Mouse (Mus musculus) embryonic facial prominence, embryonic 10.5 days (tissue): Measurements from ENCODE around the gene Gm136. TPM values are rescaled to one million over a fixed set of nuclear protein-coding genes. Genes with fewer than 3 reads are reported as not detected.
"Not testable (repeated sequence)": the region's sequence is repeated elsewhere in the genome, so short reads cannot be mapped to it uniquely, and the experiment has no call there.

Experiments
- DNase-seq: peaks from one replicate; pipeline ENCODE4 v3.0.0-alpha.2; 2017; ENCODE audit warnings: low spot score
- H3K27ac ChIP-seq: fragments of 300-500 bp; sonication (generic); replicated peaks from 2 replicates; pipeline ENCODE4 v1.5.1; 2016; ENCODE audit warnings: mild to moderate bottlenecking
- H3K27me3 ChIP-seq: fragments of 300-500 bp; sonication (generic); replicated peaks from 2 replicates; pipeline ENCODE4 v1.6.1; 2016; ENCODE audit warnings: low read depth, mild to moderate bottlenecking; ENCODE audit not compliant: poor library complexity, severe bottlenecking
- H3K36me3 ChIP-seq: fragments of 300-500 bp; sonication (generic); replicated peaks from 2 replicates; pipeline ENCODE4 v1.6.1; 2016; ENCODE audit warnings: mild to moderate bottlenecking, moderate library complexity
- H3K4me1 ChIP-seq: fragments of 300-500 bp; sonication (generic); 2 replicates; pipeline ENCODE4 v1.6.1; 2016
- H3K4me3 ChIP-seq: fragments of 300-500 bp; sonication (generic); 2 replicates; pipeline ENCODE4 v1.5.1; 2016; ENCODE audit warnings: mild to moderate bottlenecking, moderate library complexity
- H3K9me3 ChIP-seq: fragments of 300-500 bp; sonication (generic); 2 replicates; pipeline ENCODE4 v1.6.1; 2016; ENCODE audit warnings: mild to moderate bottlenecking
- WGBS: fragments of 180-500 bp; shearing (Covaris S2); methylation state at CpG from one replicate; pipeline ENCODE4 v1.1.7; 2016; 5-methylcytosine and 5-hydroxymethylcytosine counted together
- polyA plus RNA-seq: library from polyadenylated mRNA; unstranded; fragments of >200 nt; fragmentation: Nextera tagmentation; extraction: Ambion mirVana; gene quantifications from 2 replicates; pipeline ENCODE4 v1.2.1, GENCODE M21; 2016

Gm136 gene
- polyA plus RNA-seq, 1 experiment from 2014 or later: not detected

- H3K4me3 ChIP-seq: no peak overlapping the region
- no peak for DNase-seq
- H3K27me3 ChIP-seq: no peaks in the 10 kb centered on the region
- H3K27ac ChIP-seq: no peak overlapping the region
- H3K9me3 ChIP-seq: no peaks in the 10 kb centered on the region
- H3K4me1 ChIP-seq: no peaks in the 10 kb centered on the region
- no peaks in the 10 kb centered on the region for H3K36me3 ChIP-seq
- 60% methylated on average over 6 of the region's 6 CpGs for WGBS
Observed at GRCm38 (mm10) chr4:34749236-34749635, 6.8 kb downstream of the Gm136 start.

- Histone ChIP-seq H3K27ac (no peak overlapping the region), H3K9me3 (no peaks in the 10 kb centered on the region), H3K4me1 (peaks cover 7% of the 10 kb centered on the region), H3K36me3 (no peaks in the 10 kb centered on the region), H3K4me3 (no peak overlapping the region), H3K27me3 (peaks cover 5% of the 10 kb centered on the region)
- WGBS: 85% methylated on average over 3 of the region's 3 CpGs
- no peak for DNase-seq
Observed at GRCm38 (mm10) chr4:34734461-34734860, 21.6 kb downstream of the Gm136 start.

DNA sequence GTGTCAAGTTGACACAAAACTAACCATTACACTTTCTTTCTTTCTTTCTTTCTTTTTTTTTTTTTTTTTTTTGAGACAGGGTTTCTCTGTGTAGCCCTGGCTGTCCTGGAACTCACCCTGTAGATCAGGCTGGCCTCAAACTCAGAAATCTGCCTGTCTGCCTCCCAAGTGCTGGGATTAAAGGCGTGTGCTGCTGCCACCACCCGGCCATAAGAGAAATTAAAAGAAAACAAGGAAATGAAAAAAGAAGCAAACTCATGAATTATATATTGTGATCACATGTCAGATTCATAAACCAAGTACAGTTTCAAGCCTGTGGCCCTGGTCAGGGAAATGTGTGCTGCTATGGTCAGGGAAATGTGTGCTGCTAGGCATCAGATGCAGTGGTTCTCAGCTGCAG lies 22.6 kb downstream of the Gm136 start:
- H3K4me3 ChIP-seq, H3K36me3 ChIP-seq, DNase-seq, H3K4me1 ChIP-seq, H3K9me3 ChIP-seq, H3K27ac ChIP-seq, H3K27me3 ChIP-seq: not testable (repeated sequence)
- WGBS: 25% methylated on average over 2 of the region's 2 CpGs

GRCm38 (mm10) chr4:34729851-34730341 lies 26.2 kb downstream of the Gm136 start, which contains the start of gene Cfap206:
Cfap206 (minus strand) TSS chr4:34730206.
- no peak within 1 kb of the TSS for H3K27ac ChIP-seq
- under 1% methylated on average over 38 of the region's 38 CpGs for WGBS

GRCm38 (mm10) chr4:34725710-34726109 lies 30.4 kb downstream of the Gm136 start:
- 88% methylated on average over 3 of the region's 3 CpGs for WGBS
- H3K27ac ChIP-seq, H3K4me1 ChIP-seq, H3K27me3 ChIP-seq, H3K4me3 ChIP-seq, DNase-seq, H3K9me3 ChIP-seq, H3K36me3 ChIP-seq: not testable (repeated sequence)

More at GRCm38 (mm10) chr4:34729851-34730341, 26.2 kb downstream of the Gm136 start, which contains the start of gene Cfap206:
- Histone ChIP-seq H3K4me1 (peaks cover 7% of the 10 kb centered on the region), H3K4me3 (peak within 1 kb of the TSS; percentile 65), H3K9me3 (no peaks in the 10 kb centered on the region), H3K36me3 (no peaks in the 10 kb centered on the region), H3K27me3 (peaks cover 10% of the 10 kb centered on the region)
- DNase-seq: peak; percentile 89

DNA sequence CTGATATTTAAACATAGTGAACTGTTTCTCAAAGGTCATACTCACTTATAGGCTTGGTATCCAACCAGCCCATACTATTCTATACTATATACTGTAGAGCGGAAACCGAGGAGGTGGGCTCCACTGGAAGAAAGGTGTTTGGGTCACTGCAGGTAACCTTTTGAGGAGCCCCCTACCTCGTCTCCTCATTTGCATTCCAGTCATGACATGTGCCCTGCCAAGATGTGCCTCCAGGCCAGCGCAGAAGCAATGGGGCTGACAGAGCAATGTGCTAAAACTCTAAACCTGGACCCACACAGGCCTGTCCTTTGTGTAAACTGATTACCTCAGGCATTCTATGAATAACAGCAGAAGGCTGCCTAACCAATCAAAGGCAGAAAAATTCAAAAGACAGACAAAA lies 31.8 kb downstream of the Gm136 start:
- Histone ChIP-seq H3K27me3 (0 out of 2 replicates have a peak, but pooled peaks cover 4% of the 10 kb centered on the region), H3K4me1 (no peaks in the 10 kb centered on the region), H3K36me3 (no peaks in the 10 kb centered on the region), H3K9me3 (peaks cover 9% of the 10 kb centered on the region), H3K4me3 (no peak overlapping the region), H3K27ac (no peak overlapping the region)
- DNase-seq: no peak
- WGBS: 58% methylated on average over 4 of the region's 4 CpGs

GRCm38 (mm10) chr4:34723186-34723585 lies 32.9 kb downstream of the Gm136 start:
- H3K4me3 ChIP-seq: no peak overlapping the region
- H3K27ac ChIP-seq: no peak overlapping the region
- H3K36me3 ChIP-seq: no peaks in the 10 kb centered on the region
- no peak for DNase-seq
- no peaks in the 10 kb centered on the region for H3K4me1 ChIP-seq
- H3K27me3 ChIP-seq: no peaks in the 10 kb centered on the region
- WGBS: 76% methylated on average over 4 of the region's 4 CpGs
- H3K9me3 ChIP-seq: peaks cover 13% of the 10 kb centered on the region

GRCm38 (mm10) chr4:34720127-34720895 lies 35.8 kb downstream of the Gm136 start:
- DNase-seq: no peak
- Histone ChIP-seq H3K4me1 (no peaks in the 10 kb centered on the region), H3K9me3 (peaks cover 13% of the 10 kb centered on the region), H3K27ac (no peak overlapping the region), H3K27me3 (no peaks in the 10 kb centered on the region), H3K36me3 (no peaks in the 10 kb centered on the region), H3K4me3 (no peak overlapping the region)
- WGBS: 89% methylated on average over 7 of the region's 7 CpGs

- Histone ChIP-seq H3K4me1 (no peaks in the 10 kb centered on the region), H3K27ac (no peak overlapping the region), H3K4me3 (no peak overlapping the region), H3K9me3 (peaks cover 13% of the 10 kb centered on the region), H3K36me3 (no peaks in the 10 kb centered on the region), H3K27me3 (no peaks in the 10 kb centered on the region)
- DNase-seq: no peak
- WGBS: 97% methylated on average over 12 of the region's 12 CpGs
Observed at GRCm38 (mm10) chr4:34719421-34719820, 36.6 kb downstream of the Gm136 start.

DNA sequence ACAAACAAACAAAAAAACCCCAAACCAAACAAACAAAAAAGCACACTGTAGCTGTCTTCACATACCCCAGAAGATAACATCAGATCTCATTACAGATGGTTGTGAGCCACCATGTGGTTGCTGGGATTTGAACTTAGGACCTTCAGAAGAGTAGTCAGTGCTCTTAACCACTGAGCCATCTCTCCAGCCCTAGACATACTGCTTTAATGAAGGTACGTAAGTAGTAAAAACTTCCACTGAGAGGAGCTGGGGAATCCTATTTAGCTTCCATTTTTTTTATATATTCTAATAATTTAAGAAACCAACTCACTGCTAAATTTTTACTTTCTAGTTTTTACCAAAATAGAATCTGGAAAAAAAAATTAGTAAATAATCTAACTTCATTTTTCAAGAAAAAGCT lies 41.0 kb downstream of the Gm136 start:
- no peak for DNase-seq
- Histone ChIP-seq H3K9me3 (peaks cover 10% of the 10 kb centered on the region), H3K4me3 (no peak overlapping the region), H3K27ac (no peak overlapping the region), H3K4me1 (no peaks in the 10 kb centered on the region), H3K36me3 (no peaks in the 10 kb centered on the region), H3K27me3 (no peaks in the 10 kb centered on the region)
- WGBS: 93% methylated on average over 1 of the region's 1 CpGs

- no peaks in the 10 kb centered on the region for H3K36me3 ChIP-seq
- no peaks in the 10 kb centered on the region for H3K27me3 ChIP-seq
- H3K9me3 ChIP-seq: no peaks in the 10 kb centered on the region; the same call in 1 of the 2 replicates
- H3K4me3 ChIP-seq: no peak overlapping the region
- WGBS: 91% methylated on average over 3 of the region's 3 CpGs
- H3K27ac ChIP-seq: no peak overlapping the region
- no peaks in the 10 kb centered on the region for H3K4me1 ChIP-seq
- DNase-seq: no peak
Observed at GRCm38 (mm10) chr4:34708127-34708526, 47.9 kb downstream of the Gm136 start.

DNA sequence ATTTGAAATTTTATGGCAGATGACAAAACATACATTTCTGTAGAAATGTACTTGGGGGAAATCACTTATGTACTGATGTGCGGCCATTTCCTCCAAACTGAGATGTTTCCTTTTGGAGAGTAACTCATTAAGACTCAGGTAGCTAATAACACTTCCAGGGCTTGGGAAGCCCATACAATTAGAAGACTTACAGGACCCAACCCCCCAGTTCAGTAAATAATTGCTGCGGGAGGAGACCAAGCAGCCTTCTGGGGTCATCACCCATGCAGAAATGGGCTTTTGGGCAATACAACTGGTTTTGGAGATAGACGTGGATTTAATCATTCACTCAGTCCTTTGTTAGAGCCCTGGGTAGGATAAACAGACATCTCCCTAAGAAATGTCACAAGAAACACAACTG lies 48.8 kb downstream of the Gm136 start:
- Histone ChIP-seq H3K27me3 (no peaks in the 10 kb centered on the region), H3K36me3 (no peaks in the 10 kb centered on the region), H3K4me3 (no peak overlapping the region), H3K9me3 (no peaks in the 10 kb centered on the region; the same call in 1 of the 2 replicates), H3K4me1 (no peaks in the 10 kb centered on the region), H3K27ac (no peak overlapping the region)
- DNase-seq: no peak
- WGBS: 82% methylated on average over 3 of the region's 3 CpGs

- H3K36me3 ChIP-seq: no peaks in the 10 kb centered on the region
- 74% methylated on average over 4 of the region's 4 CpGs for WGBS
Observed at GRCm38 (mm10) chr4:34703029-34703428, 53.0 kb downstream of the Gm136 start.

More at GRCm38 (mm10) chr4:34703029-34703428, 53.0 kb downstream of the Gm136 start:
- no peak overlapping the region for H3K27ac ChIP-seq
- H3K4me1 ChIP-seq: no peaks in the 10 kb centered on the region
- DNase-seq: no peak
- no peaks in the 10 kb centered on the region for H3K9me3 ChIP-seq
- H3K27me3 ChIP-seq: no peaks in the 10 kb centered on the region
- no peak overlapping the region for H3K4me3 ChIP-seq
